Mouse (Mus musculus): ENCODE results near the gene Shroom4. TPM values are rescaled to one million over a fixed set of nuclear protein-coding genes. Genes with fewer than 3 reads are reported as not detected.

Gene Shroom4
- polyA plus RNA-seq (2014; fragmentation: Illumina TruSeq; extraction: RNeasy Lipid Tissue Mini Kit (QIAGEN cat#74804); ENCODE audit: low read depth, low replicate concordance) = 10.0 TPM

GRCm38 (mm10) chrX:6399626-6400397, at the start of gene Shroom4:
Shroom4 (plus strand) TSS chrX:6399854.

Other genes starting within 250 kb of the Shroom4 start
- gene Nudt10, start 226.8 kb upstream of the Shroom4 start, polyA plus RNA-seq (2014; fragmentation: Illumina TruSeq; extraction: RNeasy Lipid Tissue Mini Kit (QIAGEN cat#74804); ENCODE audit: low read depth, low replicate concordance) = 1.8 TPM
- gene Bmp15, start 79.1 kb upstream of the Shroom4 start, polyA plus RNA-seq (2014; fragmentation: Illumina TruSeq; extraction: RNeasy Lipid Tissue Mini Kit (QIAGEN cat#74804); ENCODE audit: low read depth, low replicate concordance) = not detected

Data from heart, adult 10 weeks (tissue).